Mouse (Mus musculus) heart, postnatal 0 days (tissue): ENCODE measurements at regions not wholly inside any gene's neighbourhood (a gene's known extent, or its start where the extent isn't known, plus 50 kb on each side); places are given as distances from the start of the nearest gene placed in this dataset.

Experiments
- ATAC-seq: fragments of 200-750 bp; cut with Nextera tagmentation; 2 replicates; pipeline ENCODE4 v1.8.0; 2017; ENCODE audit warnings: low read depth, moderate number of reproducible peaks, moderate library complexity; ENCODE audit not compliant: insufficient read depth
- DNase-seq: peaks from one replicate; pipeline ENCODE4 v3.0.0-alpha.2; 2016; ENCODE audit warnings: low spot score
- H3K27ac ChIP-seq: fragments of 300-500 bp; sonication (generic); 2 replicates; pipeline ENCODE4 v1.5.1; 2014; ENCODE audit warnings: low read depth, mild to moderate bottlenecking
- H3K27me3 ChIP-seq: fragments of 300-500 bp; sonication (generic); 2 replicates; pipeline ENCODE4 v1.6.1; 2014; ENCODE audit warnings: low read length, mixed read lengths; ENCODE audit not compliant: control insufficient read depth, insufficient read depth
- H3K36me3 ChIP-seq: fragments of 300-500 bp; sonication (generic); replicated peaks from 2 replicates; pipeline ENCODE4 v1.6.1; 2014; ENCODE audit warnings: low read length, mixed read lengths; ENCODE audit not compliant: control insufficient read depth, insufficient read depth
- H3K4me1 ChIP-seq: fragments of 300-500 bp; sonication (generic); 2 replicates; pipeline ENCODE4 v1.6.1; 2014; ENCODE audit warnings: antibody characterized with exemption; ENCODE audit not compliant: control insufficient read depth, insufficient read depth
- H3K4me2 ChIP-seq: fragments of 300-500 bp; sonication (generic); 2 replicates; pipeline ENCODE4 v1.6.1; 2014; ENCODE audit warnings: low read depth, mild to moderate bottlenecking, low read length, moderate library complexity
- H3K4me3 ChIP-seq: fragments of 300-500 bp; sonication (generic); 2 replicates; pipeline ENCODE4 v1.5.1; 2014; ENCODE audit warnings: low read depth, low read length
- H3K9ac ChIP-seq: fragments of 300-500 bp; sonication (generic); replicated peaks from 2 replicates; pipeline ENCODE4 v1.6.1; 2014; ENCODE audit warnings: low read depth, low read length, mixed read lengths
- H3K9me3 ChIP-seq: fragments of 300-500 bp; sonication (generic); replicated peaks from 2 replicates; pipeline ENCODE4 v1.6.1; 2016; ENCODE audit warnings: low read length; ENCODE audit not compliant: control insufficient read depth
- CTCF ChIP-seq: IDR thresholded peaks from 2 replicates; pipeline ENCODE4 v1.5.1; 2016; ENCODE audit warnings: antibody characterized with exemption, control low read depth, low read depth
- EP300 ChIP-seq: IDR thresholded peaks from 2 replicates; pipeline ENCODE4 v1.6.1; 2016; ENCODE audit warnings: antibody characterized with exemption, low read depth
- WGBS: fragments of 180-500 bp; shearing (Covaris S2); extraction: QIAGEN DNeasy Blood & Tissue Kit; methylation state at CpG from one replicate; pipeline ENCODE4 v1.1.7; 2014; 5-methylcytosine and 5-hydroxymethylcytosine counted together

DNA sequence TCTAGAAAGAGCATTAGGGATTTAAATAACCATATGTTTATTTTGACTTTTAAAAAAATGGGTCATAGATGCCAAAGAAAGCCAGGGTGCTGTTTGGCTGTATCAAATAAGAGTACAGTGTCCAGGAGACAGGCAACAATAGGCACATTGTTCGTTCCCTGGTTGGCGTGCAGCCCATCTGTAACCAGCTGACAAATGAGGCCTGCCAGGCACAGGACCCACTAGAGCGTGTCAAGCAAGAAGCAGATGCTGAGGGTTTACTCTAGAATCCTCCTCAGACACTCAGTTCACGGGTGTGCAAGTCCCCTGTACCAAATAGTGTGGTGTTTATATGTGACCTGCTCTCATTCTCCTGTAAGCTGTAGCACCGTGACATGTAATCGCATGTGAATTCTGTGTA is 86.2 kb upstream of the Nck2 start:
- H3K27ac ChIP-seq = no peak overlapping the region
- no peak for TF ChIP-seq CTCF
- no peak for TF ChIP-seq EP300
- DNase-seq (peak; percentile 41), ATAC-seq (no peak)
- 36% methylated on average over 6 of the region's 6 CpGs for WGBS
- no peaks in the 10 kb centered on the region for H3K27me3 ChIP-seq
- H3K36me3 ChIP-seq = no peaks in the 10 kb centered on the region
- H3K4me3 ChIP-seq = no peak overlapping the region
- peaks cover 14% of the 10 kb centered on the region; the same call in 1 of the 2 replicates for H3K4me1 ChIP-seq
- H3K4me2 ChIP-seq = no peak overlapping the region
- H3K9ac ChIP-seq = no peak overlapping the region
- H3K9me3 ChIP-seq = no peaks in the 10 kb centered on the region

DNA sequence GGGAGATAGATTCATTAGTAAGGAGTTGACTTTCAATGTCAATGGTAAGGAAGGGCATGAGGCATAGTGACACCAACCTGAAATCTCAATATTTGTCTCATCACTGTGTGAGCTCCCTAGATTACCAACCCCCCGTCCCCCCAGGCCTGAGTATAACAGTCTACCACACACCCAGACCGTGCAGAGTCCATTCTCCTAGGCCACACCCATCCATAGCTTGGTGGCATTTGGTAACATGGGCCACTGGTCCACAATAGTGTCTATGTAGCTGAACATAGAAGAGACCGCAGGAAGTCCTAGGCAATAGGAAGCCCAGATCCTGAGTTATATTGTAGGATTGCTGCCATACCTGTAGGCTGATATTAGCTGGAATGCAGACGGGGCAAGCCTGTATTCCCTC is 84.7 kb upstream of the Nck2 start:
- Histone ChIP-seq H3K27ac (no peak overlapping the region), H3K36me3 (no peaks in the 10 kb centered on the region), H3K9me3 (no peaks in the 10 kb centered on the region), H3K4me2 (no peak overlapping the region), H3K9ac (no peak overlapping the region), H3K4me1 (peaks cover 14% of the 10 kb centered on the region; the same call in 1 of the 2 replicates), H3K4me3 (no peak overlapping the region), H3K27me3 (no peaks in the 10 kb centered on the region)
- DNase-seq (no peak), ATAC-seq (no peak)
- 91% methylated on average over 4 of the region's 4 CpGs for WGBS
- TF ChIP-seq EP300 = no peak
- TF ChIP-seq CTCF = no peak

DNA sequence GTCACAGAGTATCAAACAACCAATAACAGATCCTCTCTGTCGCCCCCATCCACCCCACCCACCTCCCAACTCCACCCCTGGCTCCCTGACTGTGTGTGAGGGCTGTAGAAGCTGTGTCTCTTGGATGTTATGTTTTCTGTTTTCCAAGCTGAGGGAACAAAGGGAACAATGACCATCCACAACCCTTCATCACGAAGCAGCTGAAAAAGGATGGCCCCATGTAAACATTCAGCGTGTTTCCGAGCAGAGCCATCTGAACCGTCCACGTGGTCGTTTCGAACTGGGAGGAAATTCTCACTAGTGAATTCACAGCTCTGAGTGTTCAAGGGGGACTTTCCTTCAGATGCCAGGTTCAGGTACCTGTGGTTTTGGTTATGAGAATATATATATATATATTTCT is 84.1 kb upstream of the Nck2 start:
- DNase-seq = no peak
- Histone ChIP-seq H3K9ac (no peak overlapping the region), H3K4me2 (no peak overlapping the region), H3K4me1 (peaks cover 14% of the 10 kb centered on the region; the same call in 1 of the 2 replicates), H3K36me3 (no peaks in the 10 kb centered on the region), H3K27ac (no peak overlapping the region), H3K9me3 (no peaks in the 10 kb centered on the region), H3K27me3 (no peaks in the 10 kb centered on the region), H3K4me3 (no peak overlapping the region)
- WGBS = 70% methylated on average over 8 of the region's 8 CpGs
- TF ChIP-seq EP300 (no peak), CTCF (no peak)
- no peak for ATAC-seq

DNA sequence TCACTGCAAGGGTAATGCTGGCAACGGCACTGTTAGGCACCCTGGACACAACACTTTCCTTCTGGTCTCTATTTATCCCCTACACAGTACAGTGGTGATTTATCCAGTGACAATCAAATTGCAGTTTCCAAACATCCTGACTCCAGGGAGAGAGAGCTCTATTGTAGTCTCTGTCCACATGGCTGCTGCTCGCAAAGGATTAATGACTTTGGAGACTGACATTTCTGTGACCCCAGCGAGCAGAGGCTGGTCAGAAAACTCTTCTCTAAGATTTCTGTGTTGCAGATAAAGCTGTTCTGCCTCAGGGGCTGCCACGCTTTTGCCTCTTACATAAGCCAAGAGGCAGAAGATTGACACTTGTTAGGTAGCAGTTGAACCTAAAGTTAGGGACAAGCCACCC is 83.6 kb upstream of the Nck2 start:
- ATAC-seq (no peak), DNase-seq (no peak)
- 21% methylated on average over 4 of the region's 4 CpGs for WGBS
- Histone ChIP-seq H3K27ac (no peak overlapping the region), H3K9ac (no peak overlapping the region), H3K4me1 (peaks cover 14% of the 10 kb centered on the region; the same call in 1 of the 2 replicates), H3K4me2 (no peak overlapping the region), H3K27me3 (no peaks in the 10 kb centered on the region), H3K4me3 (no peak overlapping the region), H3K9me3 (no peaks in the 10 kb centered on the region), H3K36me3 (no peaks in the 10 kb centered on the region)
- TF ChIP-seq CTCF = no peak
- TF ChIP-seq EP300 = no peak

DNA sequence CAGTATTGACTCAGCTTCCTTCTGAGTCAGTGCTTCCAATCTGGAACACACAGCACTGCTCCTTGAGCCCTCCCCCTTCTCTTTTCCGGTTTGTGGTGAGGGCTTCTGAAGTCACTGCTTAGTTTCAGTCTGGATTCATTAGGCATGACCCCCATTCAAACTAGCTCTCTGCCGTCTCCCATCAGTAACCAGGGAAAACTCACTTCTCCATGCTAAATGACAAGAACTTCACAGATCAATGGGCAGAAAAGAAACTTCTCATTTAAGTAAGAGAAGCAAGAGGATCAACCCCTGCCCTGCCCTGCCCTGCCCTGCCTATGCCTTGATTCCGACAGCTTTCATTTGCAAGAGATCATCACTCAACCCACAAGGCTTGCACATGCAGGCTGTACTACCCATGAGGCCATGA is 82.9 kb upstream of the Nck2 start:
- DNase-seq (peak; percentile 18), ATAC-seq (no peak)
- Histone ChIP-seq H3K4me3 (no peak overlapping the region), H3K36me3 (no peaks in the 10 kb centered on the region), H3K9me3 (no peaks in the 10 kb centered on the region), H3K4me2 (no peak overlapping the region), H3K4me1 (peaks cover 14% of the 10 kb centered on the region; the same call in 1 of the 2 replicates), H3K27me3 (no peaks in the 10 kb centered on the region), H3K9ac (no peak overlapping the region), H3K27ac (no peak overlapping the region)
- 53% methylated on average over 3 of the region's 3 CpGs for WGBS
- TF ChIP-seq CTCF (no peak), EP300 (no peak)

DNA sequence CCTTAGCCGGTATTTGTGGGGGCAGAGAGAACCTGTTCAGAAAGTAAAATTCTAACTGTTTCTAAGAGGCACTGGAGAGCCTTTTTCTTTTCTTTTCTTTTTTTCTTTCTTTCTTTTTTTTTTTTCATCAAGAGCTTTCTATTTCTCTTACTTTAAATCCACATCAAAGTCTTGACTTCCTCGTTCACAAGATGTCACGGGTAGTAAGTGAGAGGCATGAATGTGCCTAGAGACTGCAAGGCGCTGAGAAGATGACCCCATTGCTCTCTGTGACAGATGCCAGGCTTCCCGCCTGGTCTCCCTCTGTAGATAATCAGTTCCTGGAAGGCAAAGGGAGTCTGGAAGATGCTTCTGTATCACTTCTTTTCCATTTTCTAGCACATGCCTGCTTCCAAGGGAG is 82.2 kb upstream of the Nck2 start:
- no peak overlapping the region for H3K4me3 ChIP-seq
- no peaks in the 10 kb centered on the region for H3K9me3 ChIP-seq
- ATAC-seq (no peak), DNase-seq (no peak)
- 58% methylated on average over 5 of the region's 5 CpGs for WGBS
- H3K9ac ChIP-seq = no peak overlapping the region
- no peak overlapping the region for H3K4me2 ChIP-seq
- TF ChIP-seq EP300 (no peak), CTCF (no peak)
- H3K36me3 ChIP-seq = no peaks in the 10 kb centered on the region
- H3K4me1 ChIP-seq = peaks cover 14% of the 10 kb centered on the region; the same call in 1 of the 2 replicates
- no peaks in the 10 kb centered on the region for H3K27me3 ChIP-seq
- no peak overlapping the region for H3K27ac ChIP-seq
